Mouse (Mus musculus): ENCODE measurements around the gene Kcnq4. TPM values are rescaled to one million over a fixed set of nuclear protein-coding genes. Genes with fewer than 3 reads are reported as not detected.

Kcnq4 gene
- total and polyA plus RNA-seq, 3 experiments: 0.05 TPM; not detected in 2

DNA sequence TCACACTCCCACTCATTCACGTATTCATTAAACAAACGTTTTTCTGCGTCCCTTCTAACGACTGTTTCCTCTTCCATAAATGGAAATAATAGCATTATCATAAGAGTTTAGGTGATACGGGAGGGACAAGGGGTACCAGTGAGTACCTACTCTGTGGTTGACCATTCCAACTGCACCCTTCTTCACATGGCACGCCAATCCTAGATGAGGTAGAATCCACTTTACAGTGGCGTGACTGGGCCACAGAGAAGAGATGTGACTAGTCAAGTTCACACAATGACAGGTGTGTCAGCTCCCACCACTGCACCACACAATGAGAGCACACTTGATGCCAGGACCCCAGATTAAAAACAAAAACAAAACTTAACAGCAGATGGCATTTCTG is 98.2 kb downstream of the Kcnq4 start:
- H3K27me3 ChIP-seq (ENCODE audit: insufficient read depth, low read length): peaks cover 22% of the 10 kb centered on the region
- peak overlapping the region; percentile 70; the same call in 1 of the 2 replicates for H3K4me3 ChIP-seq (ENCODE audit: low read depth, low read length)
- ATAC-seq (ENCODE audit: extremely low read depth, insufficient number of reproducible peaks, low FRiP score, poor library complexity, severe bottlenecking) (no peak), DNase-seq (ENCODE audit: low spot score) (no peak)
- no peaks in the 10 kb centered on the region for H3K9me3 ChIP-seq (replicated peaks)
- H3K4me1 ChIP-seq (ENCODE audit: insufficient read depth, low read depth, low read length): peaks cover 45% of the 10 kb centered on the region
- TF ChIP-seq POLR2AphosphoS5 (IDR thresholded peaks at IDR 0.05; ENCODE audit: insufficient replicate concordance, low read depth, low read length) (no peak), TAL1 (conservative IDR thresholded peaks at IDR 0.05; ENCODE audit: low read depth, low read length) (no peak), GATA2 (IDR thresholded peaks at IDR 0.05; ENCODE audit: borderline replicate concordance, low read depth, low read length) (no peak), CTCF (IDR thresholded peaks at IDR 0.05; ENCODE audit: low read depth, low read length) (no peak), GATA1 (IDR thresholded peaks at IDR 0.05; ENCODE audit: borderline replicate concordance, low read length) (no peak)
- H3K36me3 ChIP-seq (replicated peaks): no peaks in the 10 kb centered on the region

DNA sequence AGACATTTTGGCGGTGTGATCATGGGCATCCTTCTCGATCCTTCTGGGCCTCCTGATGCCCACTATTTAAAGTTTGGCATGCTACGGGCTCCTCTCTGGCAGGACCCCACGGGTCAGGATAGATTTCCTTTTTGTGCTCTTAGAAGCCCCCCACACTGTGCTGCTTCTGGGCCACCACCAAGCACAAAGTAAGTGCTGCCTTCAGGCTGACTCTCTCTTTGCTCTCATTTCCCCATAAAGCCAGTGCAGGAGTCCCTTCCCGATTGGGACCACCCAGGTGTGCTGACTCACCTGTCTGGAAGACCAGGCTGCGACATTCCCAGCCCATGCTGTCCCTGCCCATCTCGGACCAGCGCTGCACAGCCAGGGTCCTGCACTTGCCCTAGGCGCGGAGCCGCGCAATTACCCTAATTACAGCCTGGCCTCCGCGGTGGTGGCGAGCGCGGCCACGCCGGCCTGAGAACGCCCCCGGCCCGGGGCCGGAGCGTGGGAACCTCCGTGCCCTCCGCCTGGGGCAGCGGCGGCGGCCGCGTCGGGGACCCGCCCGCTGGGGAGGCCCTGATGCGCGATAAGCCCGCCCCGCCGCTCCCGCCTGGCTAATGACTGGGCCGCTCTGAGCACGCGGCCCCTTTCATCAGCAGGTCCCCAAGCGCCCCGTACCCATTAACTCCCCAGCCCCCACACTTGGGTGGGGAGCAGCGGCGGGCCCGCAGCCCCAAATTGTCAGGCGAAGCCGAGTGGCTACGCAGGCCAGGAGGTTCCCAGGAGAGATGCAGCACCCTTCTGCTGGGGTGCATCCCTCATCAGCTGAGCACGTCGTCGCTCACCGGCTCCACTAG is 98.8 kb downstream of the Kcnq4 start:
- DNase-seq (ENCODE audit: low spot score) (peak; percentile 63), ATAC-seq (ENCODE audit: extremely low read depth, insufficient number of reproducible peaks, low FRiP score, poor library complexity, severe bottlenecking) (no peak; the same call in none of the 2 replicates)
- H3K4me1 ChIP-seq (ENCODE audit: insufficient read depth, low read depth, low read length): peaks cover 45% of the 10 kb centered on the region
- H3K36me3 ChIP-seq (replicated peaks): no peaks in the 10 kb centered on the region
- TF ChIP-seq POLR2AphosphoS5 (IDR thresholded peaks at IDR 0.05; ENCODE audit: insufficient replicate concordance, low read depth, low read length) (no peak), GATA1 (IDR thresholded peaks at IDR 0.05; ENCODE audit: borderline replicate concordance, low read length) (no peak), GATA2 (IDR thresholded peaks at IDR 0.05; ENCODE audit: borderline replicate concordance, low read depth, low read length) (no peak), TAL1 (conservative IDR thresholded peaks at IDR 0.05; ENCODE audit: low read depth, low read length) (no peak), CTCF (IDR thresholded peaks at IDR 0.05; ENCODE audit: low read depth, low read length) (no peak)
- no peaks in the 10 kb centered on the region for H3K9me3 ChIP-seq (replicated peaks)
- H3K4me3 ChIP-seq (ENCODE audit: low read depth, low read length): peak overlapping the region; percentile 70
- H3K27me3 ChIP-seq (ENCODE audit: insufficient read depth, low read length): peaks cover 22% of the 10 kb centered on the region

Other genes with a start within 250 kb of the Kcnq4 start
- not detected in 2 replicates for gene Slfnl1, start 216.4 kb downstream of the Kcnq4 start, total RNA-seq (2014; fragmentation: Nextera tagmentation)
- 0.12 TPM in 1 of 2 replicates, not detected in the other for gene Slfnl1, start 216.4 kb downstream of the Kcnq4 start, total RNA-seq (2017)
- not detected in 2 replicates for gene Slfnl1, start 216.4 kb downstream of the Kcnq4 start, polyA plus RNA-seq (2012)
- 41.3 and 41.6 TPM in 2 replicates for gene Ctps, start 178.3 kb downstream of the Kcnq4 start, total RNA-seq (2014; fragmentation: Nextera tagmentation)
- 39.8 and 40.8 TPM in 2 replicates for gene Ctps, start 178.3 kb downstream of the Kcnq4 start, total RNA-seq (2017)
- 6.2 and 9.3 TPM in 2 replicates for gene Ctps, start 178.3 kb downstream of the Kcnq4 start, polyA plus RNA-seq (2012)
- not detected in 2 replicates for gene Gm8439, start 159.9 kb downstream of the Kcnq4 start, total RNA-seq (2014; fragmentation: Nextera tagmentation)
- not detected in 2 replicates for gene Gm8439, start 159.9 kb downstream of the Kcnq4 start, total RNA-seq (2017)
- gene Gm8439, start 159.9 kb downstream of the Kcnq4 start, polyA plus RNA-seq (2012): not detected in 2 replicates
- gene Cited4, start 82.0 kb downstream of the Kcnq4 start, total RNA-seq (2014; fragmentation: Nextera tagmentation): 65.4 and 67.9 TPM in 2 replicates
- gene Cited4, start 82.0 kb downstream of the Kcnq4 start, total RNA-seq (2017): 82.3 and 128 TPM in 2 replicates
- 625 and 793 TPM in 2 replicates for gene Cited4, start 82.0 kb downstream of the Kcnq4 start, polyA plus RNA-seq (2012)
- gene Nfyc, start 83.0 kb upstream of the Kcnq4 start, total RNA-seq (2014; fragmentation: Nextera tagmentation): 61.2 and 90.7 TPM in 2 replicates
- gene Nfyc, start 83.0 kb upstream of the Kcnq4 start, total RNA-seq (2017): 35.8 and 42.9 TPM in 2 replicates
- gene Nfyc, start 83.0 kb upstream of the Kcnq4 start, polyA plus RNA-seq (2012): 36.7 and 80.1 TPM in 2 replicates
- not detected in 2 replicates for gene Rims3, start 106.2 kb upstream of the Kcnq4 start, total RNA-seq (2014; fragmentation: Nextera tagmentation)
- gene Rims3, start 106.2 kb upstream of the Kcnq4 start, total RNA-seq (2017): 0.06 and 0.16 TPM in 2 replicates
- not detected in 2 replicates for gene Rims3, start 106.2 kb upstream of the Kcnq4 start, polyA plus RNA-seq (2012)
- gene Exo5, start 176.4 kb upstream of the Kcnq4 start, total RNA-seq (2014; fragmentation: Nextera tagmentation): 9.2 TPM in 2 replicates
- 12.6 and 14.5 TPM in 2 replicates for gene Exo5, start 176.4 kb upstream of the Kcnq4 start, total RNA-seq (2017)
- 4.7 and 5.5 TPM in 2 replicates for gene Exo5, start 176.4 kb upstream of the Kcnq4 start, polyA plus RNA-seq (2012)
- 6.6 and 8.1 TPM in 2 replicates for gene Zfp69, start 203.1 kb upstream of the Kcnq4 start, total RNA-seq (2014; fragmentation: Nextera tagmentation)
- gene Zfp69, start 203.1 kb upstream of the Kcnq4 start, total RNA-seq (2017): 3.8 and 4.9 TPM in 2 replicates
- gene Zfp69, start 203.1 kb upstream of the Kcnq4 start, polyA plus RNA-seq (2012): 1.8 and 2.7 TPM in 2 replicates